Mouse (Mus musculus) kidney, embryonic 14.5 days (tissue): Measurements from ENCODE around the gene 2900026A02Rik. TPM values are rescaled to one million over a fixed set of nuclear protein-coding genes. Genes with fewer than 3 reads are reported as not detected.
A peak's percentile ranks its signal among the peaks of the same experiment; 100 is the strongest.

Experiments used
- ATAC-seq: fragments of 200-750 bp; cut with Nextera tagmentation; 2 replicates; pipeline ENCODE4 v1.8.0; 2017; ENCODE audit warnings: moderate number of reproducible peaks, mild to moderate bottlenecking, moderate TSS enrichment, moderate library complexity; ENCODE audit not compliant: low FRiP score, low TSS enrichment
- H3K27ac ChIP-seq: fragments of 300-500 bp; sonication (generic); 2 replicates; pipeline ENCODE4 v1.5.1; 2014; ENCODE audit warnings: low read depth, mild to moderate bottlenecking, low read length, moderate library complexity, mixed read lengths
- H3K27me3 ChIP-seq: fragments of 300-500 bp; sonication (generic); 2 replicates; pipeline ENCODE4 v1.6.1; 2014; ENCODE audit warnings: mild to moderate bottlenecking, low read length; ENCODE audit not compliant: control insufficient read depth, insufficient read depth
- H3K36me3 ChIP-seq: fragments of 300-500 bp; sonication (generic); 2 replicates; pipeline ENCODE4 v1.6.1; 2014; ENCODE audit warnings: low read length, mixed read lengths; ENCODE audit not compliant: control insufficient read depth, insufficient read depth
- H3K4me1 ChIP-seq: fragments of 300-500 bp; sonication (generic); 2 replicates; pipeline ENCODE4 v1.6.1; 2014; ENCODE audit warnings: low read length, mixed read lengths; ENCODE audit not compliant: control insufficient read depth, insufficient read depth
- H3K4me2 ChIP-seq: fragments of 300-500 bp; sonication (generic); replicated peaks from 2 replicates; pipeline ENCODE4 v1.6.1; 2014; ENCODE audit warnings: low read depth, mild to moderate bottlenecking, low read length
- H3K4me3 ChIP-seq: fragments of 300-500 bp; sonication (generic); 2 replicates; pipeline ENCODE4 v1.5.1; 2014; ENCODE audit warnings: mild to moderate bottlenecking, low read length
- H3K9ac ChIP-seq: fragments of 300-500 bp; sonication (generic); 2 replicates; pipeline ENCODE4 v1.6.1; 2014; ENCODE audit warnings: low read depth, mild to moderate bottlenecking, low read length, moderate library complexity
- H3K9me3 ChIP-seq: fragments of 300-500 bp; sonication (generic); 2 replicates; pipeline ENCODE4 v1.6.1; 2016; ENCODE audit warnings: low read length; ENCODE audit not compliant: control insufficient read depth
- WGBS: fragments of 180-500 bp; shearing (Covaris S2); extraction: QIAGEN DNeasy Blood & Tissue Kit; methylation state at CpG from one replicate; pipeline ENCODE4 v1.1.7; 2014; 5-methylcytosine and 5-hydroxymethylcytosine counted together
- polyA plus RNA-seq: library from polyadenylated mRNA; unstranded; fragments of >200 nt; fragmentation: Nextera tagmentation; extraction: Ambion mirVana; gene quantifications from 2 replicates; pipeline ENCODE4 v1.2.1, GENCODE M21; 2014

The 2900026A02Rik gene
- polyA plus RNA-seq, 1 experiment from 2014 or later, result 5.4 TPM

GRCm38 (mm10) chr5:113101457-113101856 is 119.6 kb downstream of the 2900026A02Rik start:
- Histone ChIP-seq H3K27ac (no peak overlapping the region), H3K4me2 (no peak overlapping the region), H3K4me3 (no peak overlapping the region), H3K9me3 (no peaks in the 10 kb centered on the region), H3K36me3 (peaks cover 6% of the 10 kb centered on the region; the same call in 1 of the 2 replicates), H3K9ac (no peak overlapping the region), H3K4me1 (no peaks in the 10 kb centered on the region), H3K27me3 (no peaks in the 10 kb centered on the region)
- no peak for ATAC-seq
- WGBS, result 82% methylated on average over 10 of the region's 10 CpGs

- H3K36me3 ChIP-seq, result peaks cover 14% of the 10 kb centered on the region; the same call in 1 of the 2 replicates
- H3K9ac ChIP-seq, result no peak overlapping the region
- no peaks in the 10 kb centered on the region for H3K9me3 ChIP-seq
- no peak for ATAC-seq
- H3K27me3 ChIP-seq, result no peaks in the 10 kb centered on the region
- 87% methylated on average over 11 of the region's 11 CpGs for WGBS
- no peaks in the 10 kb centered on the region for H3K4me1 ChIP-seq
- no peak overlapping the region for H3K4me2 ChIP-seq
- H3K27ac ChIP-seq, result no peak overlapping the region
- no peak overlapping the region for H3K4me3 ChIP-seq
Observed at GRCm38 (mm10) chr5:113100422-113100821, 120.6 kb downstream of the 2900026A02Rik start.

DNA sequence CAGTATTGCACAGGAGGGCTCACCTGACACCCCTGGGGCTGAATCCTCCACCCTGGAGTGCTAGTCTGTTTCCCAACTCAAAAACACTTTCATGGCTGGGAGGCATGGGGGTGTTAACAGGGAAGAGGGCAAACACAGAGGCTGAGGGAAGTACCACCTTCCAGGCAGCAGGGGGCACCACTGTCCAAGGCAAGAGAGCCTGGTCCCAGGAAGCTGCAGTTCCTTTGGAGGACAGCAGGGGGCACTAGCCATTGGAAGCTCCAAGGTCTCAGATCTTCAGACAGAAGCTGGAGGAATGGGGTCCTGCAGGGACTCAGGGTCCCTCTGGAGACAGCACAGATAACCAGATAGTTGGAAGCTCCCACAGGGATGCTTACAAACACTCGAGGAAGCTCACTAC is 121.5 kb downstream of the 2900026A02Rik start:
- peak; percentile 22 for ATAC-seq
- Histone ChIP-seq H3K9me3 (no peaks in the 10 kb centered on the region), H3K27ac (no peak overlapping the region), H3K4me1 (no peaks in the 10 kb centered on the region), H3K36me3 (peaks cover 20% of the 10 kb centered on the region; the same call in 1 of the 2 replicates), H3K9ac (no peak overlapping the region), H3K4me3 (no peak overlapping the region), H3K4me2 (no peak overlapping the region), H3K27me3 (no peaks in the 10 kb centered on the region)
- WGBS, result 13% methylated on average over 1 of the region's 1 CpGs

GRCm38 (mm10) chr5:113097551-113097950 is 123.5 kb downstream of the 2900026A02Rik start:
- H3K27me3 ChIP-seq, result no peaks in the 10 kb centered on the region
- no peaks in the 10 kb centered on the region for H3K4me1 ChIP-seq
- H3K9ac ChIP-seq, result no peak overlapping the region
- H3K4me2 ChIP-seq, result no peak overlapping the region
- no peaks in the 10 kb centered on the region for H3K9me3 ChIP-seq
- H3K36me3 ChIP-seq, result peaks cover 20% of the 10 kb centered on the region; the same call in 1 of the 2 replicates
- no peak overlapping the region for H3K27ac ChIP-seq
- no peak for ATAC-seq
- H3K4me3 ChIP-seq, result no peak overlapping the region
- 89% methylated on average over 17 of the region's 17 CpGs for WGBS

DNA sequence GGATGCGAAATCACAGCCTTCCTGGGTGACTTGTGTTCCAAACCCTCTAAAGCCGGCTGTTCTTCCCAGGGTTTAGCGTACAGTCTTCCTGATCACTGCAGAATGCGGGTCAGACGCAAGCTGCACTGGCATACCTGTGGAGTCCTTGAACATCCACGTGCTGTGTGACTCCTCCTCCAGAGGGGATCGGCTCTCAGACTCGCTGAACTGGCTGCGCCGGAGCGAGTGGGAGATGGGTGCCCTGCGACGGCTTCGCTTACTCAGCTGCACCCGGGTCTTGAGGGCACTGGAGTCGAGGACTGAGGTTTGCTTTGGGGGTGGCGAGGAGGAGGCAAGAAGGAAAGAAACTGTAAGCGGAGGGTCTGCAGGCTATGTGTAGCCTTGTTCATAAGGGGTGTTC is 125.6 kb downstream of the 2900026A02Rik start:
- Histone ChIP-seq H3K4me1 (no peaks in the 10 kb centered on the region), H3K9ac (no peak overlapping the region), H3K36me3 (peaks cover 24% of the 10 kb centered on the region; the same call in 1 of the 2 replicates), H3K9me3 (no peaks in the 10 kb centered on the region), H3K27me3 (no peaks in the 10 kb centered on the region), H3K4me3 (no peak overlapping the region), H3K4me2 (no peak overlapping the region), H3K27ac (no peak overlapping the region)
- ATAC-seq, result no peak
- WGBS, result 86% methylated on average over 18 of the region's 18 CpGs

GRCm38 (mm10) chr5:113092406-113092805 is 128.6 kb downstream of the 2900026A02Rik start:
- no peak for ATAC-seq
- Histone ChIP-seq H3K36me3 (peaks cover 24% of the 10 kb centered on the region; the same call in 1 of the 2 replicates), H3K27me3 (no peaks in the 10 kb centered on the region), H3K4me2 (no peak overlapping the region), H3K27ac (no peak overlapping the region), H3K9me3 (no peaks in the 10 kb centered on the region), H3K9ac (no peak overlapping the region), H3K4me1 (peaks cover 5% of the 10 kb centered on the region; the same call in 1 of the 2 replicates), H3K4me3 (no peak overlapping the region)
- 58% methylated on average over 7 of the region's 7 CpGs for WGBS

DNA sequence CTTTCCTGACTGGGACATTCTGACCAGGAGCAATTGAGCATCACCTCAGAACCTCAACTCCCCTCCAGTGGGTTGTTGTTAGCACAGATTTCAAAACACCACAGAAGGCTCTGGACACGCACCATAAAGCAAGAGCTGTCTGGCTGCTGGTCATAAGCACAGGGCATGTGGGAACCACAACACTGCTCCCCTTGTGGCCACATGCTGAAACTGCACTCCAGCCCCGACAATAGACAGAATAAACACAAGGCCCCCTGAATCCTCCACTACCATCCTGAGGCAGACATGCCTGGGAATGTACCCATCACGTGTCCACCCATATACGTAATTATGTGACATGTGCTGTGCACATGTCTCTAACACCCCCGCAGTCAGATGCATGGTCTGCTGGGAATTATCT is 129.9 kb downstream of the 2900026A02Rik start:
- no peak overlapping the region for H3K4me3 ChIP-seq
- peaks cover 5% of the 10 kb centered on the region; the same call in 1 of the 2 replicates for H3K4me1 ChIP-seq
- H3K9me3 ChIP-seq, result no peaks in the 10 kb centered on the region
- peak; percentile 63 for ATAC-seq
- no peak overlapping the region for H3K4me2 ChIP-seq
- H3K27me3 ChIP-seq, result no peaks in the 10 kb centered on the region
- no peak overlapping the region for H3K27ac ChIP-seq
- peaks cover 15% of the 10 kb centered on the region; the same call in 1 of the 2 replicates for H3K36me3 ChIP-seq
- WGBS, result 52% methylated on average over 5 of the region's 5 CpGs
- H3K9ac ChIP-seq, result no peak overlapping the region

DNA sequence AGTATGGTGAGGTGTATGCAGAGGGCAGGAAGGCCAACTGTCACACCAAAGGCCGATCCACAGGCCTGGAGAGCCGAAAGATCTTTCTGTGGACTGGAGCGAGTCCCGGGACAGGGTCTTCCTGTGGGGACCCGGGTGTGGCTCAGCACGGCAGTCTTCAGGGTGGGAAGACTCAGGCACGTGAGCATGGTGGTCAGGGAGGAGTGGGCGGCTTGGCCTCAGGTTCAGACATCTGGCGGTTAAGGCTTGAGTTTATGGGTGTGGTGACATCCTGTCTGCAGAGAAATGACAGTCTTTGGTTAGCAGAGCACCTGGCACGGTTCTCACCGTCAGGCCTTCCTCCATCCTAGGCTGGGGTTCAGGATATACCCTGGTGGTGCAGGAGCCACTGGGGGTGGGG is 130.3 kb downstream of the 2900026A02Rik start:
- Histone ChIP-seq H3K4me3 (no peak overlapping the region), H3K4me2 (no peak overlapping the region), H3K36me3 (peaks cover 12% of the 10 kb centered on the region; the same call in 1 of the 2 replicates), H3K9ac (no peak overlapping the region), H3K27me3 (no peaks in the 10 kb centered on the region), H3K4me1 (peaks cover 7% of the 10 kb centered on the region; the same call in 1 of the 2 replicates), H3K27ac (no peak overlapping the region), H3K9me3 (no peaks in the 10 kb centered on the region)
- 60% methylated on average over 11 of the region's 11 CpGs for WGBS
- ATAC-seq, result no peak; the same call in 1 of the 2 replicates

DNA sequence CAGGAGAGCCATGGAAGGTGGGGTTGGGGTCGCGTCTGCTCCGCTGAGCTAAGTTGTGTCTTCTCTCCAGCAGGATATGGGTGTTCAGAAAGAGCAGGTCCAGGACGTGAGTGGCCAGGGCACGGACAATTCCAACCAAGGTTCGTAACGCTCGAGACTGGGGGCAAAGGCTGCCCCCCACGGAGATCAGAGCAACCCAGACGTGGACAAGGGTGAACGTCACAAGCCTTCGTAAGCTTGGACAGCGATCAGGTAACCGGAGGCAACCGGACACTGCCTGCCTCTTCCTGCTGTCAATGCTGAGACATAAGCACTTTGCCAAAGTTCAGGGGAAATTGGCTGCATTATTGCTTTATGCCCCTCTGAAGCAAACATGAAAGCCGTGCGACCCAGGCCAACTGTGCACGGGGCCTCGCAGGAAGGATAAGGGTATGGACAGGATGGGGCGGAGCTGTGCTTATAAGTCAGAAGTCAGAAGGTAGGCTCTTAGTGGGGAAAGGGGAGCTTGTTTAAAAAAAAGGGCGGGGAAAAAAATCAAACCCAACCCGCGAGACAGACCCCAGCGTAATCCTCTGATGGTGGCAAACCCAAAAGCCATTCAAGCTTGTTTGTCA is 130.9 kb downstream of the 2900026A02Rik start:
- 75% methylated on average over 24 of the region's 24 CpGs for whole genome bisulfite sequencing
- H3K27ac ChIP-seq, result no peak overlapping the region
- no peak overlapping the region for H3K4me3 ChIP-seq
- H3K27me3 ChIP-seq, result no peaks in the 10 kb centered on the region
- no peak for ATAC-seq
- peaks cover 7% of the 10 kb centered on the region; the same call in 1 of the 2 replicates for H3K4me1 ChIP-seq
- peaks cover 7% of the 10 kb centered on the region; the same call in 1 of the 2 replicates for H3K36me3 ChIP-seq
- H3K9ac ChIP-seq, result no peak overlapping the region
- H3K4me2 ChIP-seq, result no peak overlapping the region
- no peaks in the 10 kb centered on the region for H3K9me3 ChIP-seq
